Mouse (Mus musculus): ENCODE measurements around the gene Ascc3.

Ascc3 gene

GRCm38 (mm10) chr10:50762984-50763383 lies 170.5 kb downstream of the Ascc3 start:
- no peak for DNase-seq (ENCODE audit: low spot score in 2 of 2)

GRCm38 (mm10) chr10:50763457-50764310 lies 171.2 kb downstream of the Ascc3 start:
- DNase-seq (ENCODE audit: low spot score in 2 of 2): no peak

GRCm38 (mm10) chr10:50772811-50773210 lies 180.3 kb downstream of the Ascc3 start:
- no peak for DNase-seq (ENCODE audit: low spot score in 2 of 2)

GRCm38 (mm10) chr10:50773846-50774245 lies 181.4 kb downstream of the Ascc3 start:
- DNase-seq (ENCODE audit: low spot score in 2 of 2): no peak

- DNase-seq (ENCODE audit: low spot score in 2 of 2): no peak
Measured at GRCm38 (mm10) chr10:50792840-50793239, 200.4 kb downstream of the Ascc3 start.

- DNase-seq (ENCODE audit: low spot score in 2 of 2): no peak
Measured at GRCm38 (mm10) chr10:50801594-50801993, 209.1 kb downstream of the Ascc3 start.

- no peak for DNase-seq (ENCODE audit: low spot score in 2 of 2)
Measured at GRCm38 (mm10) chr10:50802380-50802779, 209.9 kb downstream of the Ascc3 start.

GRCm38 (mm10) chr10:50806166-50806565 lies 213.7 kb downstream of the Ascc3 start:
- no peak for DNase-seq (ENCODE audit: low spot score in 2 of 2)

GRCm38 (mm10) chr10:50822363-50822762 lies 229.9 kb downstream of the Ascc3 start:
- no peak for DNase-seq (ENCODE audit: low spot score in 2 of 2)

- DNase-seq (ENCODE audit: low spot score in 2 of 2): no peak
Measured at GRCm38 (mm10) chr10:50826829-50827228, 234.4 kb downstream of the Ascc3 start.

GRCm38 (mm10) chr10:50834533-50834932 lies 242.1 kb downstream of the Ascc3 start:
- no peak for DNase-seq (ENCODE audit: low spot score in 2 of 2)

GRCm38 (mm10) chr10:50843363-50843762 lies 250.9 kb downstream of the Ascc3 start:
- no peak for DNase-seq (ENCODE audit: low spot score in 2 of 2)

- DNase-seq (ENCODE audit: low spot score in 2 of 2): no peak
Measured at GRCm38 (mm10) chr10:50868202-50868601, 275.7 kb downstream of the Ascc3 start.

- DNase-seq (ENCODE audit: low spot score in 2 of 2): no peak
Measured at GRCm38 (mm10) chr10:50876952-50877351, 284.5 kb downstream of the Ascc3 start.

GRCm38 (mm10) chr10:50881476-50882069 lies 289.1 kb downstream of the Ascc3 start:
- no peak for DNase-seq (ENCODE audit: low spot score in 2 of 2)

GRCm38 (mm10) chr10:50882366-50882765 lies 289.9 kb downstream of the Ascc3 start:
- DNase-seq (ENCODE audit: low spot score in 2 of 2): no peak

GRCm38 (mm10) chr10:50886305-50886704 lies 293.8 kb downstream of the Ascc3 start:
- no peak for DNase-seq (ENCODE audit: low spot score in 2 of 2)

- no peak for DNase-seq (ENCODE audit: low spot score in 2 of 2)
Measured at GRCm38 (mm10) chr10:50890621-50891020, 298.2 kb downstream of the Ascc3 start.

- no peak for DNase-seq (ENCODE audit: low spot score in 2 of 2)
Measured at GRCm38 (mm10) chr10:50891876-50892711, 299.6 kb downstream of the Ascc3 start.

GRCm38 (mm10) chr10:50892751-50893320 lies 300.4 kb downstream of the Ascc3 start:
- no peak for DNase-seq (ENCODE audit: low spot score in 2 of 2)

- DNase-seq (ENCODE audit: low spot score in 2 of 2): no peak
Measured at GRCm38 (mm10) chr10:50893546-50893945, 301.1 kb downstream of the Ascc3 start.

Data from left cerebral cortex, adult 9 months (tissue).